Comparison of ENCODE assay signal across 45 mouse cellular contexts in genomic region chr16:32543422-32543821, GRCm38 (mm10). TPM values are rescaled to one million over a fixed set of nuclear protein-coding genes. Genes with fewer than 3 reads are reported as not detected.
"Had no signal": no experiment of that assay in that cellular context is flagged by ENCODE, and none has a peak within 500 bp of the region (broad histone marks: within the 10 kb centered on the region; RNA-seq: fewer than 3 reads in every experiment).

No protein-coding gene starts in this region.

- ATAC-seq: liver, embryonic 12.5 days; lung, postnatal 0 days; midbrain, embryonic 13.5 days; midbrain, embryonic 15.5 days; midbrain, embryonic 16.5 days had no signal

- H3K36me3 ChIP-seq: limb, embryonic 10.5 days; limb, embryonic 12.5 days; limb, embryonic 13.5 days; limb, embryonic 15.5 days; liver, embryonic 12.5 days; lung, embryonic 15.5 days; midbrain, embryonic 10.5 days; midbrain, embryonic 12.5 days; midbrain, embryonic 13.5 days; midbrain, embryonic 15.5 days; neural tube, embryonic 12.5 days; neural tube, embryonic 13.5 days had no signal

- H3K9me3 ChIP-seq: limb, embryonic 10.5 days; limb, embryonic 12.5 days; limb, embryonic 13.5 days; limb, embryonic 15.5 days; liver, embryonic 12.5 days; lung, embryonic 15.5 days; midbrain, embryonic 10.5 days; midbrain, embryonic 12.5 days; midbrain, embryonic 13.5 days; midbrain, embryonic 15.5 days; neural tube, embryonic 12.5 days; neural tube, embryonic 13.5 days had no signal

- H3K27me3 ChIP-seq: limb, embryonic 13.5 days; limb, embryonic 15.5 days; lung, embryonic 15.5 days; midbrain, embryonic 12.5 days; midbrain, embryonic 13.5 days; midbrain, embryonic 15.5 days; neural tube, embryonic 12.5 days; neural tube, embryonic 13.5 days had no signal

- H3K27ac ChIP-seq: left cerebral cortex, adult 2 months; limb, embryonic 10.5 days; limb, embryonic 12.5 days; limb, embryonic 13.5 days; limb, embryonic 15.5 days; liver, embryonic 12.5 days; liver, embryonic 14.5 days; lung, embryonic 15.5 days; macrophage; midbrain, embryonic 10.5 days; midbrain, embryonic 12.5 days; midbrain, embryonic 13.5 days; midbrain, embryonic 15.5 days; neural tube, embryonic 12.5 days; neural tube, embryonic 13.5 days had no signal

- H3K4me3 ChIP-seq: left cerebral cortex, adult 2 months; limb, embryonic 10.5 days; limb, embryonic 12.5 days; limb, embryonic 13.5 days; limb, embryonic 15.5 days; liver, embryonic 12.5 days; lung, embryonic 15.5 days; megakaryocyte, embryonic 14.5 days; midbrain, embryonic 10.5 days; midbrain, embryonic 12.5 days; midbrain, embryonic 13.5 days; midbrain, embryonic 15.5 days; myocyte; neural tube, embryonic 12.5 days; neural tube, embryonic 13.5 days had no signal

- DNase-seq: left cerebral cortex, postnatal 4 days; liver; lung, adult 18-20 months; lung, adult 2 months; lung, embryonic 14.5 days; lung, postnatal 10 days; lung, postnatal 14 days; lung, postnatal 36 days; lung, postnatal 4 days; midbrain, embryonic 14.5 days had no signal

- H3K9ac ChIP-seq: limb, embryonic 12.5 days; limb, embryonic 13.5 days; limb, embryonic 15.5 days; liver, embryonic 12.5 days; liver, embryonic 14.5 days; lung, embryonic 14.5 days; lung, embryonic 15.5 days; midbrain, embryonic 12.5 days; midbrain, embryonic 13.5 days; midbrain, embryonic 15.5 days; neural tube, embryonic 12.5 days; neural tube, embryonic 13.5 days had no signal

- H3K4me1 ChIP-seq: limb, embryonic 15.5 days; midbrain, embryonic 15.5 days; neural tube, embryonic 12.5 days; neural tube, embryonic 13.5 days had no signal

- H3K4me2 ChIP-seq: limb, embryonic 12.5 days; limb, embryonic 13.5 days; limb, embryonic 15.5 days; liver, embryonic 12.5 days; lung, embryonic 14.5 days; lung, embryonic 15.5 days; midbrain, embryonic 11.5 days; midbrain, embryonic 12.5 days; midbrain, embryonic 13.5 days; midbrain, embryonic 15.5 days; neural tube, embryonic 12.5 days; neural tube, embryonic 13.5 days had no signal

RNA-seq across cellular contexts. Expression of gene Zdhhc19, which starts 47.4 kb away (rescaled TPM):
- total RNA-seq: left cerebral cortex, adult 2 months; left cerebral cortex, adult 8-10 months; left cerebral cortex, postnatal 10 days; left cerebral cortex, postnatal 14 days; left cerebral cortex, postnatal 25 days; left cerebral cortex, postnatal 36 days; left cerebral cortex, postnatal 4 days; liver, adult 2 months; megakaryocyte progenitor cell, adult 5-6 weeks; midbrain, postnatal 0 days; monocyte, adult 5-6 weeks had no signal
- polyA plus RNA-seq: limb, embryonic 10.5 days; limb, embryonic 11.5 days; limb, embryonic 12.5 days; limb, embryonic 13.5 days; limb, embryonic 14.5 days; limb, embryonic 15.5 days; liver, adult 2 months; liver, embryonic 12.5 days; liver, embryonic 14.5 days; liver, embryonic 16.5 days; lung, adult 2 months; lung, embryonic 14.5 days; lung, embryonic 15.5 days; lung, embryonic 16.5 days; lung, postnatal 0 days; macrophage; midbrain, embryonic 10.5 days; midbrain, embryonic 11.5 days; midbrain, embryonic 12.5 days; midbrain, embryonic 13.5 days; midbrain, embryonic 14.5 days; midbrain, embryonic 15.5 days; myocyte; neural tube, embryonic 11.5 days; neural tube, embryonic 12.5 days; neural tube, embryonic 13.5 days had no signal

RNA-seq across cellular contexts. Expression of gene Slc51a, which starts 55.7 kb away (rescaled TPM):
- total RNA-seq: left cerebral cortex, adult 2 months; left cerebral cortex, adult 8-10 months; left cerebral cortex, postnatal 10 days; left cerebral cortex, postnatal 14 days; left cerebral cortex, postnatal 25 days; left cerebral cortex, postnatal 36 days; left cerebral cortex, postnatal 4 days; liver, adult 2 months; megakaryocyte, adult 5-6 weeks; midbrain, postnatal 0 days had no signal
- polyA plus RNA-seq: midbrain, embryonic 14.5 days; neural tube, embryonic 13.5 days had no signal
